Mouse (Mus musculus) intestine, postnatal 0 days (tissue): ENCODE data around the gene Ppp2r3a. TPM values are rescaled to one million over a fixed set of nuclear protein-coding genes. Genes with fewer than 3 reads are reported as not detected.

Source experiments
- ATAC-seq: fragments of 200-750 bp; cut with Nextera tagmentation; 2 replicates; pipeline ENCODE4 v1.8.0; 2017; ENCODE audit warnings: mild to moderate bottlenecking, moderate TSS enrichment, moderate library complexity
- H3K27ac ChIP-seq: fragments of 300-500 bp; sonication (generic); 2 replicates; pipeline ENCODE4 v1.5.1; 2014; ENCODE audit warnings: mild to moderate bottlenecking, low read depth, low read length, moderate library complexity
- H3K27me3 ChIP-seq: fragments of 300-500 bp; sonication (generic); replicated peaks from 2 replicates; pipeline ENCODE4 v1.6.1; 2014; ENCODE audit warnings: low read length, mixed read lengths; ENCODE audit not compliant: control insufficient read depth, insufficient read depth
- H3K36me3 ChIP-seq: fragments of 300-500 bp; sonication (generic); 2 replicates; pipeline ENCODE4 v1.6.1; 2014; ENCODE audit warnings: mild to moderate bottlenecking, moderate library complexity; ENCODE audit not compliant: control insufficient read depth, insufficient read depth
- H3K4me1 ChIP-seq: fragments of 300-500 bp; sonication (generic); replicated peaks from 2 replicates; pipeline ENCODE4 v1.6.1; 2014; ENCODE audit warnings: antibody characterized with exemption, low read length, mixed read lengths; ENCODE audit not compliant: control insufficient read depth, insufficient read depth
- H3K4me2 ChIP-seq: fragments of 300-500 bp; sonication (generic); replicated peaks from 2 replicates; pipeline ENCODE4 v1.6.1; 2014; ENCODE audit warnings: low read depth, mild to moderate bottlenecking, moderate library complexity
- H3K4me3 ChIP-seq: fragments of 300-500 bp; sonication (generic); 2 replicates; pipeline ENCODE4 v1.5.1; 2014; ENCODE audit warnings: low read depth, low read length
- H3K9ac ChIP-seq: fragments of 300-500 bp; sonication (generic); 2 replicates; pipeline ENCODE4 v1.6.1; 2014; ENCODE audit warnings: mild to moderate bottlenecking, low read depth, low read length
- H3K9me3 ChIP-seq: fragments of 300-500 bp; sonication (generic); 2 replicates; pipeline ENCODE4 v1.6.1; 2016; ENCODE audit warnings: mixed run types; ENCODE audit not compliant: control insufficient read depth
- CTCF ChIP-seq: sonication (generic); IDR thresholded peaks from 2 replicates; pipeline ENCODE4 v1.5.1; 2016; ENCODE audit warnings: low read depth, mild to moderate bottlenecking, control low read depth, antibody characterized with exemption, moderate library complexity
- WGBS: fragments of 180-500 bp; shearing (Covaris S2); extraction: QIAGEN DNeasy Blood & Tissue Kit; methylation state at CpG from one replicate; pipeline ENCODE4 v1.1.7; 2014; 5-methylcytosine and 5-hydroxymethylcytosine counted together
- polyA plus RNA-seq: library from polyadenylated mRNA; unstranded; fragments of >200 nt; fragmentation: Nextera tagmentation; extraction: Ambion mirVana; gene quantifications from 2 replicates; pipeline ENCODE4 v1.2.1, GENCODE M21; 2015

Ppp2r3a gene
- polyA plus RNA-seq, 1 experiment from 2014 or later: 4.5 TPM

- H3K27ac ChIP-seq: no peak overlapping the region
- H3K27me3 ChIP-seq: no peaks in the 10 kb centered on the region
- no peak for TF ChIP-seq CTCF
- H3K9me3 ChIP-seq: no peaks in the 10 kb centered on the region
- H3K9ac ChIP-seq: no peak overlapping the region
- WGBS: 74% methylated on average over 4 of the region's 4 CpGs
- H3K4me1 ChIP-seq: peaks cover 8% of the 10 kb centered on the region; the same call in 1 of the 2 replicates
- peak overlapping the region; percentile 83 for H3K4me2 ChIP-seq
- peak overlapping the region; percentile 19 for H3K4me3 ChIP-seq
- no peak for ATAC-seq
- no peaks in the 10 kb centered on the region for H3K36me3 ChIP-seq
Measured at GRCm38 (mm10) chr9:101078579-101078978, 173.0 kb downstream of the Ppp2r3a start.

- Histone ChIP-seq H3K9ac (peak overlapping the region; percentile 92; the same call in 1 of the 2 replicates), H3K36me3 (no peaks in the 10 kb centered on the region), H3K9me3 (no peaks in the 10 kb centered on the region), H3K27ac (no peak overlapping the region), H3K4me1 (peaks cover 8% of the 10 kb centered on the region; the same call in 1 of the 2 replicates), H3K27me3 (no peaks in the 10 kb centered on the region), H3K4me2 (peak overlapping the region; percentile 83), H3K4me3 (peak overlapping the region; percentile 89)
- ATAC-seq: no peak
- TF ChIP-seq CTCF: no peak
Measured at GRCm38 (mm10) chr9:101077486-101077885, 174.1 kb downstream of the Ppp2r3a start.

- peak overlapping the region; percentile 83 for H3K4me2 ChIP-seq
- H3K27me3 ChIP-seq: no peaks in the 10 kb centered on the region
- H3K4me1 ChIP-seq: peaks cover 8% of the 10 kb centered on the region; the same call in 1 of the 2 replicates
- H3K9me3 ChIP-seq: no peaks in the 10 kb centered on the region
- H3K27ac ChIP-seq: peak overlapping the region; percentile 21
- H3K4me3 ChIP-seq: peak overlapping the region; percentile 89
- TF ChIP-seq CTCF: no peak
- under 1% methylated on average over 18 of the region's 18 CpGs for WGBS
- no peak for ATAC-seq
- no peaks in the 10 kb centered on the region for H3K36me3 ChIP-seq
- H3K9ac ChIP-seq: peak overlapping the region; percentile 92
Measured at GRCm38 (mm10) chr9:101076095-101076875, 175.3 kb downstream of the Ppp2r3a start.

GRCm38 (mm10) chr9:101075694-101076093 lies 175.9 kb downstream of the Ppp2r3a start:
- under 1% methylated on average over 8 of the region's 8 CpGs for WGBS

GRCm38 (mm10) chr9:101075091-101075581 lies 176.5 kb downstream of the Ppp2r3a start:
- WGBS: 0% methylated on average over 25 of the region's 25 CpGs
- no peak for TF ChIP-seq CTCF
- H3K27me3 ChIP-seq: no peaks in the 10 kb centered on the region

More at GRCm38 (mm10) chr9:101075694-101076093, 175.9 kb downstream of the Ppp2r3a start:
- Histone ChIP-seq H3K9me3 (no peaks in the 10 kb centered on the region), H3K27ac (no peak overlapping the region), H3K4me2 (peak overlapping the region; percentile 83), H3K36me3 (no peaks in the 10 kb centered on the region), H3K4me3 (peak overlapping the region; percentile 89), H3K27me3 (no peaks in the 10 kb centered on the region), H3K9ac (peak overlapping the region; percentile 92), H3K4me1 (peaks cover 8% of the 10 kb centered on the region; the same call in 1 of the 2 replicates)
- TF ChIP-seq CTCF: no peak
- ATAC-seq: no peak

GRCm38 (mm10) chr9:101074332-101075021 lies 177.1 kb downstream of the Ppp2r3a start:
- ATAC-seq: peak; percentile 68
- no peaks in the 10 kb centered on the region for H3K27me3 ChIP-seq
- H3K4me3 ChIP-seq: peak overlapping the region; percentile 89
- H3K9ac ChIP-seq: peak overlapping the region; percentile 92
- H3K27ac ChIP-seq: peak overlapping the region; percentile 99
- peak; percentile 32; the same call in 1 of the 2 replicates for TF ChIP-seq CTCF
- peaks cover 8% of the 10 kb centered on the region; the same call in 1 of the 2 replicates for H3K4me1 ChIP-seq
- no peaks in the 10 kb centered on the region for H3K36me3 ChIP-seq
- no peaks in the 10 kb centered on the region for H3K9me3 ChIP-seq
- under 1% methylated on average over 73 of the region's 100 CpGs for WGBS
- H3K4me2 ChIP-seq: peak overlapping the region; percentile 83

More at GRCm38 (mm10) chr9:101075091-101075581, 176.5 kb downstream of the Ppp2r3a start:
- Histone ChIP-seq H3K4me1 (peaks cover 8% of the 10 kb centered on the region; the same call in 1 of the 2 replicates), H3K9me3 (no peaks in the 10 kb centered on the region), H3K4me2 (peak overlapping the region; percentile 83), H3K27ac (peak overlapping the region; percentile 99), H3K4me3 (peak overlapping the region; percentile 89), H3K36me3 (no peaks in the 10 kb centered on the region), H3K9ac (peak overlapping the region; percentile 92)
- ATAC-seq: no peak
